Mouse (Mus musculus) MEL (cell line): ENCODE data around the gene Rab3a.

ENCODE experiments used
- CHD1 ChIP-seq: IDR thresholded peaks from 2 replicates; pipeline ENCODE4 v1.6.1; 2012; ENCODE audit warnings: low read depth, mild to moderate bottlenecking, inconsistent platforms, low read length, improper control_type of control experiment
- EP300 ChIP-seq, 2 experiments: IDR thresholded peaks; 2 replicates each; pipeline ENCODE4 v1.6.1; 2011; ENCODE audit warnings: improper control_type of control experiment in 2 of 2, low read length in 2 of 2, low read depth in 1 of 2, mild to moderate bottlenecking in 1 of 2
- HCFC1 ChIP-seq: IDR thresholded peaks from 2 replicates; pipeline ENCODE4 v1.6.1; 2012; ENCODE audit warnings: low read depth, mild to moderate bottlenecking, inconsistent platforms, low read length, improper control_type of control experiment, moderate library complexity
- NELFE ChIP-seq: IDR thresholded peaks from 2 replicates; pipeline ENCODE4 v1.6.1; 2011; ENCODE audit warnings: low read depth, low read length, improper control_type of control experiment
- USF1 ChIP-seq: IDR thresholded peaks from 2 replicates; pipeline ENCODE4 v1.6.1; 2014; ENCODE audit warnings: low read depth, mild to moderate bottlenecking, inconsistent platforms, low read length, improper control_type of control experiment, moderate library complexity

- no peak for TF ChIP-seq NELFE
- TF ChIP-seq CHD1, result no peak
- no peak for TF ChIP-seq HCFC1
- no peak for TF ChIP-seq EP300 (IDR thresholded peaks at IDR 0.05; ENCODE audit: low read depth in 1 of 2, low read length in 2 of 2)
- no peak for TF ChIP-seq USF1
These were observed 36.4 kb downstream of the Rab3a start for GRCm38 (mm10) chr8:70790846-70791245.
